Mouse (Mus musculus): ENCODE measurements around the gene Gm44596. TPM values are rescaled to one million over a fixed set of nuclear protein-coding genes. Genes with fewer than 3 reads are reported as not detected.

Gene Gm44596
- total and polyA plus RNA-seq, 3 experiments = not detected

GRCm38 (mm10) chr6:128385026-128385425 lies 9.7 kb downstream of the Gm44596 start:
- no peak overlapping the region for H3K4me3 ChIP-seq (ENCODE audit: control insufficient read depth in 1 of 2, insufficient read depth in 1 of 2, low read depth in 2 of 2, low read length in 2 of 2)
- no peaks in the 10 kb centered on the region for H3K36me3 ChIP-seq (ENCODE audit: control insufficient read depth in 1 of 2, insufficient read depth in 2 of 2, low read length in 2 of 2)
- no peaks in the 10 kb centered on the region for H3K79me2 ChIP-seq (ENCODE audit: control insufficient read depth, insufficient read depth, low read length, poor library complexity)
- no peaks in the 10 kb centered on the region for H3K9me3 ChIP-seq (replicated peaks; ENCODE audit: insufficient read depth, low read length)
- DNase-seq (ENCODE audit: low read depth, low spot score) = no peak
- H3K27me3 ChIP-seq (ENCODE audit: control insufficient read depth in 1 of 2, insufficient read depth in 2 of 2, low read length in 2 of 2) = no peaks in the 10 kb centered on the region
- H3K4me1 ChIP-seq (ENCODE audit: control insufficient read depth in 1 of 2, insufficient read depth in 2 of 2, low read length in 2 of 2) = peaks cover 0 to 5% of the 10 kb centered on the region in 2 experiments; a peak in 1 of 4 replicates
- TF ChIP-seq TBP (IDR thresholded peaks at IDR 0.05; ENCODE audit: low read depth, low read length) (no peak), ZKSCAN1 (IDR thresholded peaks at IDR 0.05; ENCODE audit: low read depth, low read length) (no peak), ELF1 (IDR thresholded peaks at IDR 0.05; ENCODE audit: low read depth, low read length) (no peak), E2F4 (IDR thresholded peaks at IDR 0.05; ENCODE audit: borderline replicate concordance, low read depth, low read length) (no peak), ZNF384 (IDR thresholded peaks at IDR 0.05; ENCODE audit: low read depth, low read length) (no peak), JUND (IDR thresholded peaks at IDR 0.05; ENCODE audit: low read depth, low read length) (no peak), BHLHE40 (IDR thresholded peaks at IDR 0.05; ENCODE audit: borderline replicate concordance, low read depth, low read length) (no peak), MAX (IDR thresholded peaks at IDR 0.05; ENCODE audit: low read length) (no peak), RCOR1 (IDR thresholded peaks at IDR 0.05; ENCODE audit: low read depth, low read length) (no peak), ZMIZ1 (IDR thresholded peaks at IDR 0.05; ENCODE audit: low read depth, low read length) (no peak), TAL1 (IDR thresholded peaks at IDR 0.05; ENCODE audit: low read length) (no peak), CHD1 (IDR thresholded peaks at IDR 0.05; ENCODE audit: low read depth, low read length) (no peak), CTCF (IDR thresholded peaks at IDR 0.05 in 2 of 3, conservative IDR thresholded peaks at IDR 0.05 in 1 of 3; ENCODE audit: control insufficient read depth in 1 of 3, insufficient read depth in 1 of 3, low read depth in 2 of 3, low read length in 3 of 3, poor library complexity in 1 of 3, severe bottlenecking in 1 of 3) (no peak), EP300 (IDR thresholded peaks at IDR 0.05; ENCODE audit: low read depth in 1 of 2, low read length in 2 of 2) (no peak), SIN3A (IDR thresholded peaks at IDR 0.05; ENCODE audit: low read length) (no peak)
- H3K27ac ChIP-seq (ENCODE audit: control insufficient read depth, low read depth, low read length) = no peak overlapping the region
- no peak overlapping the region for H3K9ac ChIP-seq (ENCODE audit: control insufficient read depth, low read depth, low read length, poor library complexity, severe bottlenecking)

DNA sequence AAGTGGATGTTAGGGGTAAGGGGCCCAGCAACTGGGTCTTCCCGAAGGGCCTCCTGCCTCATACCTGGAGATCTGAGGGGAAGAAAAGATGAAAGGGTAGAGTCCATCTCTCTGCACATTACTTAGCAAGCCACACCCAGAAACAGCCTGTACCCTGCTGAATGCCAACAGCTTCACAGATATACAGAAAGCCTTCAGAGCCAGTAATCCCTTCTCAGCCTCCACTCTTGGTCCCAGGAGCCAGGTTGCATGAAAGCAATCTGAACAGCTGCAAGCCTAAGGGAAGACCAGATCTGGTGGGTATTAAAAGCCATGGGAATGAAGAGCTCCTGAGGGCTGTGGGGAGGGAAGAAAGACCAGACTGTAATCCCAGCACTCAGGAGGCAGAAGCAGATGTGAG lies 13.9 kb downstream of the Gm44596 start:
- TF ChIP-seq MYC (IDR thresholded peaks at IDR 0.05; ENCODE audit: low read depth, low read length) = no peak
- TF ChIP-seq TBP (IDR thresholded peaks at IDR 0.05; ENCODE audit: low read depth, low read length) = no peak
- no peak for TF ChIP-seq POLR2AphosphoS5 (IDR thresholded peaks at IDR 0.05; ENCODE audit: borderline replicate concordance, low read depth, low read length)
- no peak for TF ChIP-seq UBTF (IDR thresholded peaks at IDR 0.05; ENCODE audit: borderline replicate concordance, insufficient read depth, low read depth, low read length)
- no peak for TF ChIP-seq JUND (IDR thresholded peaks at IDR 0.05; ENCODE audit: low read depth, low read length)
- no peak for TF ChIP-seq NELFE (IDR thresholded peaks at IDR 0.05; ENCODE audit: low read depth, low read length)
- TF ChIP-seq GABPA (IDR thresholded peaks at IDR 0.05; ENCODE audit: low read depth, low read length) = no peak
- no peak for TF ChIP-seq ETS1 (IDR thresholded peaks at IDR 0.05; ENCODE audit: low read depth, low read length)

More for the DNA sequence above, 13.9 kb downstream of the Gm44596 start:
- DNase-seq (ENCODE audit: low read depth, low spot score) = no peak
- Histone ChIP-seq H3K4me1 (ENCODE audit: control insufficient read depth in 1 of 2, insufficient read depth in 2 of 2, low read length in 2 of 2) (no peaks in the 10 kb centered on the region), H3K27ac (ENCODE audit: control insufficient read depth, low read depth, low read length) (no peak overlapping the region), H3K36me3 (ENCODE audit: control insufficient read depth in 1 of 2, insufficient read depth in 2 of 2, low read length in 2 of 2) (no peaks in the 10 kb centered on the region), H3K79me2 (ENCODE audit: control insufficient read depth, insufficient read depth, low read length, poor library complexity) (no peaks in the 10 kb centered on the region), H3K9ac (ENCODE audit: control insufficient read depth, low read depth, low read length, poor library complexity, severe bottlenecking) (no peak overlapping the region), H3K4me3 (ENCODE audit: control insufficient read depth in 1 of 2, insufficient read depth in 1 of 2, low read depth in 2 of 2, low read length in 2 of 2) (no peak overlapping the region), H3K9me3 (replicated peaks; ENCODE audit: insufficient read depth, low read length) (no peaks in the 10 kb centered on the region), H3K27me3 (ENCODE audit: control insufficient read depth in 1 of 2, insufficient read depth in 2 of 2, low read length in 2 of 2) (no peaks in the 10 kb centered on the region)
